Mouse (Mus musculus) heart, embryonic 12.5 days (tissue): ENCODE data around the gene Gm28635. TPM values are rescaled to one million over a fixed set of nuclear protein-coding genes. Genes with fewer than 3 reads are reported as not detected.

Experiments used
- ATAC-seq: fragments of 200-750 bp; cut with Nextera tagmentation; 2 replicates; pipeline ENCODE4 v1.8.0; 2017; ENCODE audit warnings: moderate TSS enrichment, moderate library complexity; ENCODE audit not compliant: insufficient number of reproducible peaks, low FRiP score
- H3K27ac ChIP-seq: fragments of 300-500 bp; sonication (generic); 2 replicates; pipeline ENCODE4 v1.5.1; 2016; ENCODE audit warnings: mild to moderate bottlenecking, moderate library complexity; ENCODE audit not compliant: poor library complexity, severe bottlenecking
- H3K27me3 ChIP-seq: fragments of 300-500 bp; sonication (generic); replicated peaks from 2 replicates; pipeline ENCODE4 v1.6.1; 2016; ENCODE audit warnings: mild to moderate bottlenecking, moderate library complexity
- H3K36me3 ChIP-seq: fragments of 300-500 bp; sonication (generic); 2 replicates; pipeline ENCODE4 v1.6.1; 2016; ENCODE audit warnings: mild to moderate bottlenecking, moderate library complexity
- H3K4me1 ChIP-seq: fragments of 300-500 bp; sonication (generic); replicated peaks from 2 replicates; pipeline ENCODE4 v1.6.1; 2016; ENCODE audit warnings: mild to moderate bottlenecking
- H3K4me2 ChIP-seq: fragments of 300-500 bp; sonication (generic); 2 replicates; pipeline ENCODE4 v1.6.1; 2016; ENCODE audit warnings: mild to moderate bottlenecking, moderate library complexity
- H3K4me3 ChIP-seq: fragments of 300-500 bp; sonication (generic); 2 replicates; pipeline ENCODE4 v1.5.1; 2016; ENCODE audit warnings: mild to moderate bottlenecking
- H3K9ac ChIP-seq: fragments of 300-500 bp; sonication (generic); 2 replicates; pipeline ENCODE4 v1.6.1; 2016; ENCODE audit warnings: mild to moderate bottlenecking, moderate library complexity
- H3K9me3 ChIP-seq: fragments of 300-500 bp; sonication (generic); replicated peaks from 2 replicates; pipeline ENCODE4 v1.6.1; 2016; ENCODE audit warnings: mild to moderate bottlenecking, moderate library complexity
- WGBS: fragments of 180-500 bp; shearing (Covaris S2); methylation state at CpG from one replicate; pipeline ENCODE4 v1.1.7; 2016; 5-methylcytosine and 5-hydroxymethylcytosine counted together
- polyA plus RNA-seq: library from polyadenylated mRNA; unstranded; fragments of >200 nt; fragmentation: Nextera tagmentation; extraction: Ambion mirVana; gene quantifications from 2 replicates; pipeline ENCODE4 v1.2.1, GENCODE M21; 2016

Gene Gm28635
- polyA plus RNA-seq, 1 experiment from 2014 or later: not detected

DNA sequence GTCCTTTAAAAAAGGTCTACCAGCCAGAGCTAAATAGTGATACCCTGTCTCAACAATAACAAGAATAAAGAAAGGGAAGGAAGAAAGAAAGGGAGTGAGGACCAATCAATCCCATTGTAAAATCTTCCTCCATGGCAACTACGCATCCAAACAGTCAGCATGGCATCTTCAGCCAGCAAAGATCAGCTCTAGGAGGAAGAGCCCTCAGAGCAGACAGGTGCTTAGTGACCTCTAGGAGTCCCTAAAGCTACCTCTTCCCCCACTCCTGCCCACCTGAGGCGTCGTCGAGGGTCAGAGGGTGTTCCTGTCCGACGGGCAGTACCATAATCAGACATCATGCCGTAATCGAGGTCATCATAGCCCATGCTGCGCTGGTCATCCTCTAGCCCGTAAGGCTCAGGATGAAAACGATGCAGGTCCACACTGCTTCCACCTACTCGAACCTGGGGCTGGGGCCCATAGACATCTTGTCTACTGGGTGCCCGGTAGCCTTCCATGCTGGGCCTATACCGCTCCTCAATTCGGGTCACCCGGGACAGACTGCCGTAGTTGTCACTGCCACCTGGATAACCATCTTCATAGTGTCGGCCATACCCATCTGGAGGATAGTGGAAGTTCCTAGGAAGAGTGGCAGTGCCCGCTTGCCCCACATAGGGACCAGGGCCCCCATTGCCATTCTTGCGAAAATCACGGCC, 58.0 kb downstream of the Gm28635 start:
- peak overlapping the region; percentile 47; the same call in 1 of the 2 replicates for H3K27ac ChIP-seq
- no peak for ATAC-seq
- H3K4me1 ChIP-seq: peaks cover 35% of the 10 kb centered on the region
- H3K9me3 ChIP-seq: no peaks in the 10 kb centered on the region
- 91% methylated on average over 21 of the region's 21 CpGs for WGBS
- H3K27me3 ChIP-seq: no peaks in the 10 kb centered on the region
- 0 out of 2 replicates have a peak overlapping the region, but pooled peaks have one; percentile 38 for H3K9ac ChIP-seq
- H3K4me3 ChIP-seq: no peak overlapping the region
- peaks cover 78% of the 10 kb centered on the region for H3K36me3 ChIP-seq
- no peak overlapping the region for H3K4me2 ChIP-seq

DNA sequence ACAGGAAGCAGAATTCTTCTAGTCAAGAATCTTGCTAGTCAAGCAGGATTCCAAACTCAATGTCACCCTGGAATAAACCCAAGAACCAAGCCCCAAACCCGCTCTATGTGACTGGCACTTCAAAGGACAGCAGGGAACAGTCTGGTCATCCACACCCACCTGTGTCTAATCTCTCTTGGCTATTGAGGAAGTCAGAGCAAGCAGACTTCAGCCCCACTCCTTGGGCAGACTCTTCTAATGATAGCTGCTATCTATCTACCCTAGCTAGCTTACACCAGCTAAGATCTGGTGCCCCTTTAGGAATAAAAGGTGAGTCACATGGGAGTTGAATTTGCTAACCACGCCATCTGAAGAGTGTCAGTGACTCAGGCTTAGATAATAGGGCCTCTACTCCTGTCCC, 58.9 kb downstream of the Gm28635 start:
- Histone ChIP-seq H3K27ac (peak overlapping the region; percentile 68), H3K9ac (no peak overlapping the region), H3K9me3 (no peaks in the 10 kb centered on the region), H3K36me3 (peaks cover 80% of the 10 kb centered on the region), H3K27me3 (no peaks in the 10 kb centered on the region), H3K4me1 (peaks cover 27% of the 10 kb centered on the region), H3K4me3 (no peak overlapping the region), H3K4me2 (no peak overlapping the region)
- 36% methylated on average over 2 of the region's 2 CpGs for WGBS
- no peak for ATAC-seq

DNA sequence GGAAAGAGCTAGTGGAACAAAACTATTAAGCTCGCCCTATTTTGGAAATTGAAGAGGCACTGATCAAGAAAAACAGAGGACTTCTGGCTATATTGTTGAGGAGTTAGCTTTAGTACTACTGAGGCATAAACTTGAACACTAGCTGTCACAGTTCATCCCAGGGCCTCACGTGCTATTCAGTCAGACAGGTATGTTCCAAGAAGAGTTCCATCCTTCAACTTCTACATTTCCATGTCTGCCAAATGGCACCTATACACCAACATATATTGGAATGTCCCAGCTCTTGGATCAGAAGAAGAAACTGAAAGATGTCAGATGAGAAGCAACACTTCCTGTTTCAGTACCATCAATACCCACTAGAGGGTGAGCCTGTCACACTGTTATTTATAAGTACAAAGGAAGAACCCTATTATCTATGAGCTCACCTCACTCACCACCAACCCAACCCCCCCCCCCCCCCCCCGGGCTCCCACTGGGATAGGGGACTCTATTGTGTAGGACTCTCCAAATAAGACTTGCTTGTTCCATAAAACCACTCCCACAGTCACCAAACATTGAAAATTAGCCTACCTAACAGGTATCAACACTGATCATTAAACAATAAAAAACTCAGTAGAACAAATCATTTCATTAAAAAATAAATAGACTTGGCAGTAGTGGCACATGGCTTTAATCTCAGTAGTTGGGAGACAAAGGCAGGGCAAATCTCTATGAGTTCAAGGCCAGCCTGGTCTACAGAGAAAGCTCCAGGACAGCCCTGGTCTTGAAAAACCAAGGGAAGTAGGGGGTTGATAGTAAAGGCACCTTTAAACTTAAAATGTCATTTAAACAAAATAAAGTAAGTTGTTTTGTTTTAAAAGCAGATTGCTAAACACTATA, 60.0 kb downstream of the Gm28635 start:
- WGBS: 66% methylated on average over 3 of the region's 3 CpGs
- H3K27ac ChIP-seq: no peak overlapping the region

DNA sequence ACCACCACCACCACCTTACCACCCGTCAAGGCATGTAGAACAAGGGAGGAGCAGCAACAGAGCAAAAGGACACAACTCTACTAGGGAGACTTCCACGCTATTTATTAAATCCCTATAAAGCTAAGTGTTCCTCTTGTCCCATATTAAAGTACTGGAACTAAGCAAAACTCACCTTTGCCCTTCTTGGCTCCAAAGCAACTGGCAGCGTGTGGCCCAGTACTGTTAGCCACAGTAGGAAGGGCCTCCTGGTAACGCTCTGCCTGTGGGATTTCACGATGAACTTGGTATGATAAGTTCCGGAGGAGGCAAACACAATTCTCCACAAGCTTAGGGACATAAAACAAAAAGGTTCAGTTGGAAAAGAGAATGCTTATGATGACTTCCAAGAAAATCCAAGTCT, 65.1 kb downstream of the Gm28635 start:
- Histone ChIP-seq H3K36me3 (peaks cover 89% of the 10 kb centered on the region), H3K27me3 (no peaks in the 10 kb centered on the region), H3K27ac (no peak overlapping the region), H3K4me3 (no peak overlapping the region), H3K9me3 (no peaks in the 10 kb centered on the region), H3K4me2 (no peak overlapping the region), H3K9ac (no peak overlapping the region), H3K4me1 (no peaks in the 10 kb centered on the region)
- no peak for ATAC-seq
- 86% methylated on average over 6 of the region's 6 CpGs for WGBS

More for the DNA sequence above, 60.0 kb downstream of the Gm28635 start:
- H3K27me3 ChIP-seq: no peaks in the 10 kb centered on the region
- H3K9ac ChIP-seq: no peak overlapping the region
- peak; percentile 60; the same call in 1 of the 2 replicates for ATAC-seq
- no peaks in the 10 kb centered on the region for H3K9me3 ChIP-seq
- no peak overlapping the region for H3K4me2 ChIP-seq
- no peak overlapping the region for H3K4me3 ChIP-seq
- peaks cover 83% of the 10 kb centered on the region for H3K36me3 ChIP-seq
- H3K4me1 ChIP-seq: peaks cover 19% of the 10 kb centered on the region

DNA sequence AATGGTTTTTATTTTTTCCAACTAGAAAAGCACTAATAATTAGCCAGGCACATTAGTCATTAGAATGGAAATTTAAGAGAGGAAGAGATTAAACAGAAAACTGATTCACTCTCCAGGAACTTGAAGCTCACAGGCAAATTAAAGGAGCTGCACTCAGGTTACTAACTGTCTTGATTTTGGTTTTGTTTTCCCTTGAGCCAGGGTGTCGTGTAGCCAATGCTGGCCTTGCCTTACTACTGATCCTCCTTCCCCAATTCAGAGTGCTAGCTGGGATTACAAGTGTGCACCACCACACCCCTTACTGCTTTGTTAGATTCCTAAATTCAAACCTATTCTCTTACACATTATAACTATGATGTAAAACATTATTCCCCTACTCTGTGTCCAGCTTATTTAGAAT, 70.0 kb downstream of the Gm28635 start:
- WGBS: 79% methylated on average over 1 of the region's 1 CpGs

DNA sequence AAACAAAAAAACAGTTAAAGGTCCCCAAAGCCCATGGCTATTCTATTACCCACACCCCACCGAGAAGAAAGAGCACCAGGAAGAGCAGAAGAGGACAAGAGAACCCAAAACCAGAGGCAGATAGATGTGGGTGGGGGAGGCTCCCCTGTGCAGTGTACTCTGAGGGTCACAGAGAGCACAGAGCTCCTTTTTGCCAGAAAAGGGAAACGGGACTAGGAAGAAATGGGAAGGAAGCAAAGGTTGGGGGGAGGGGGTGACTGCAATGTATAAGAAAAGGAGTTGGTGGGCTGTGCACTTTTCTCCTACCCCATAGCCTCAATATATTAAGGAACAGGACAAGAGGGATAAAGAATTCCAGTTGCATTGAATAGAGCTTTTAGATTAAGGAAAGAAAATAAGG, 76.9 kb downstream of the Gm28635 start:
- 75% methylated on average over 2 of the region's 2 CpGs for WGBS

More for the DNA sequence above, 70.0 kb downstream of the Gm28635 start:
- Histone ChIP-seq H3K9me3 (no peaks in the 10 kb centered on the region), H3K4me3 (no peak overlapping the region), H3K4me2 (no peak overlapping the region), H3K27ac (no peak overlapping the region), H3K27me3 (no peaks in the 10 kb centered on the region), H3K9ac (no peak overlapping the region), H3K4me1 (no peaks in the 10 kb centered on the region), H3K36me3 (peaks cover 84% of the 10 kb centered on the region)
- ATAC-seq: no peak

DNA sequence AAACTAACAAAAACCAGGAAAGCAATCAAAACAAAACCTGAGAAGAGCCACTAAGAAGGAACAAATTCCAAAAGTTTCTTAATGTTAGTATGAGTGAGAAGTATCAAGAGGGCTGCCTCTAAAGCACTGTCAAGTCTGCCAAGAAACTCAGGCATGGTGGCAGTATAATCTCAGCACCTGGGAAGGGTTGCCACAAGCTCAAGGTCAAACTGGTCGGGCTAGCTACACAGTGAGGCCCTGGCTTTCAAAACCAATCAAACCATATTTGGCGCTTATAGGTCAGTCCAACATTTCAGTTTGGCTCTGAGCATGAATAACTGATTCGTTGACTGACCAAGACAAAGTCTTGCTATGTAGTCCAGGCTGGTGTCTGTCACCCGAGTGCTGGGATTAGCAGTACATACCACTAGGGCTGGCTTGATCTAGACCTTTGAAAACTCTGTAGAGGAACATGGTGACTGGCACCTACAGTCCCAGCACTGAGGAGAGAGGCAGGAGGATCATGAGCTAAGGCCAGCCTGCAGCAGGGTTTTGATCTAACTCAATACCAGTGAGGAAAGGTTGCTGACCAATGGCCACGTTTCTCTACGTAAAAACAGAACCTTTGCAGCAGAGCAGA, 78.5 kb downstream of the Gm28635 start:
- H3K4me3 ChIP-seq: no peak overlapping the region
- peak overlapping the region; percentile 51; the same call in 1 of the 2 replicates for H3K27ac ChIP-seq
- H3K4me1 ChIP-seq: peaks cover 8% of the 10 kb centered on the region
- no peak overlapping the region for H3K4me2 ChIP-seq
- H3K9ac ChIP-seq: no peak overlapping the region
- WGBS: 84% methylated on average over 6 of the region's 6 CpGs
- no peaks in the 10 kb centered on the region for H3K27me3 ChIP-seq
- H3K9me3 ChIP-seq: no peaks in the 10 kb centered on the region
- no peak for ATAC-seq
- H3K36me3 ChIP-seq: peaks cover 68% of the 10 kb centered on the region

More for the DNA sequence above, 76.9 kb downstream of the Gm28635 start:
- H3K36me3 ChIP-seq: peaks cover 76% of the 10 kb centered on the region
- no peak for ATAC-seq
- no peak overlapping the region for H3K4me3 ChIP-seq
- H3K9me3 ChIP-seq: no peaks in the 10 kb centered on the region
- H3K9ac ChIP-seq: no peak overlapping the region
- peaks cover 4% of the 10 kb centered on the region for H3K4me1 ChIP-seq
- no peak overlapping the region for H3K4me2 ChIP-seq
- no peak overlapping the region for H3K27ac ChIP-seq
- H3K27me3 ChIP-seq: no peaks in the 10 kb centered on the region

DNA sequence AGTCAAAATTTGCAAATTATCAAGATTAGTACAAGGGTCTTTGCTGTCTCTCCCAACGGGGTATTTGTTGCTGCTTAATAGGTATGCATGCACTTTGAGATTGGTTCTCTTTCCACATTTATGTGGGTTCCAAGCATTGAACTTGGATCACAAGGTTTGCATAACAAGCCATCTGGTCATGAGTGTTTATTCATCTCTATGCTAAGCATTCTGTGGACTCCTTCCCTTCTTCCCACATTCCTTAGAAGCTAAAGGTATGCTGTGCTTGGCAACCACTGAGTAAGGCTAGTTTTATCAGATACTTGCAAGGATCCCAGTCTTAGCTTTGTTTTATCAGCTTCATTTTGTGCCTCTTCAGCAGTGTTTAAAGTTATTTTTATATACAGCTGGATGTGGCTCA, 80.7 kb downstream of the Gm28635 start:
- H3K9me3 ChIP-seq: no peaks in the 10 kb centered on the region
- 91% methylated on average over 1 of the region's 1 CpGs for WGBS

DNA sequence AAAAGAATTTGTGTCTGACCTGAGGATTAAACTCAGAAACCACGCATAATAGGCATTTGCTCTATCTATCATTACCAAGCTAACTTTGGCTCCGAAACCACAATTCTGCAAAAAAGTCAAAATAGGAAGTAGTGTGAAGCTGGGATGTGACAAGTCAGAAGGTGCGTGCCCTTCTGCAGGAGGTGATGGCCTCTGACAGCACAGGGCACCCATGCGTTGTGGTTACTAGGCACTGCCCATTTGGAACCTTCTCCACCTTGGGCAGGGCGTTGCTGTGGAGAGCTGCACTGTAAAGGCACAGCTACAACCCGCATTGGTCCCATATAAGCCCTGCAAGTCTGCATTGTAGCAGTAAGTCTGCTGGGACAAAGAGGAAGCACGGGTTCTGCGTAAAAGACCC, 85.0 kb downstream of the Gm28635 start:
- no peak overlapping the region for H3K27ac ChIP-seq
- 0 out of 2 replicates have a peak, but pooled peaks cover 3% of the 10 kb centered on the region for H3K4me1 ChIP-seq
- no peak for ATAC-seq
- H3K4me3 ChIP-seq: no peak overlapping the region
- no peak overlapping the region for H3K4me2 ChIP-seq
- WGBS: 92% methylated on average over 8 of the region's 8 CpGs
- H3K9me3 ChIP-seq: peaks cover 14% of the 10 kb centered on the region
- peaks cover 47% of the 10 kb centered on the region for H3K36me3 ChIP-seq
- H3K9ac ChIP-seq: no peak overlapping the region
- H3K27me3 ChIP-seq: no peaks in the 10 kb centered on the region

More for the DNA sequence above, 80.7 kb downstream of the Gm28635 start:
- Histone ChIP-seq H3K27ac (no peak overlapping the region), H3K4me2 (no peak overlapping the region), H3K27me3 (no peaks in the 10 kb centered on the region), H3K4me3 (no peak overlapping the region), H3K36me3 (peaks cover 62% of the 10 kb centered on the region), H3K9ac (no peak overlapping the region), H3K4me1 (peaks cover 8% of the 10 kb centered on the region)
- no peak for ATAC-seq

DNA sequence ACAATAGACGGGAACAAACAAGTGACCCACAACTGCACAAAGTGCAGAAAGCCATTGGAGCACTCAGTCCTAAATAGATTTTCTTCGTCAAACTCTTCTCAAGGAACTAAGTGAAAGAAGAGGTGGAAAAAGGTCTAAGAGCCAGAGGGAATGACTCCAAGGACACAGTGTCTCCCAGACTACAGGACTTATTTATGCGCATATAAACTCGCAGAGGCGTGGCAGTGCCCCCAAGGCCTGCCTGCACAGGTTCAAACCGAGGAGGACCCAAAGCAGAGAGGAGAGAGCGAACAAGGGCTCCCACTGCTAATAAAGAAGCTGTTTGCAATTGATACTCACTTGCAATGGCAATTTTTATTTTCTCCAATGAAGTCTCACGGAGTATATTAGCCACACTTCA, 92.1 kb downstream of the Gm28635 start:
- WGBS: 92% methylated on average over 8 of the region's 8 CpGs
- Histone ChIP-seq H3K9ac (no peak overlapping the region), H3K36me3 (peaks cover 28% of the 10 kb centered on the region), H3K27me3 (no peaks in the 10 kb centered on the region), H3K9me3 (peaks cover 14% of the 10 kb centered on the region), H3K4me2 (no peak overlapping the region), H3K27ac (no peak overlapping the region), H3K4me3 (no peak overlapping the region), H3K4me1 (no peaks in the 10 kb centered on the region)
- ATAC-seq: no peak

DNA sequence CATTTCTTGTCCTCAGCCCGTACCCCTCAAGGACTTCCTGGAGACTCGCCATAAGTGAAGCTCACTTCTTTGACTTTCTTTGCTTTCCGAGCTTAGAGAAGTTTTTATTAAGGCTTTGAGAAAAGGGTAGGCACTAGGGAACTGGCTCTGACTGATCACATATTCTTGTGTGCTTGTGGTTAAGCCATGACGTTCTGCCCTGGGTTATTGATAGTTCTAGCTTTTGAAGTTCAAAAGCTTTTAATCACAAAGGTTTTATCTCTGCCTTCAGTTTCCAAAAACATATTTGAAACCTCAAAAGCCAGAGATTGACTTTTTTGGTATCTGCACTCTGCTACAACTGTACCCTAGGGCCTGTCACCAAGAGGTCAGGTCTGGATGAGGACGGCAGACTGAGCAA, 95.6 kb downstream of the Gm28635 start:
- Histone ChIP-seq H3K27ac (no peak overlapping the region), H3K9me3 (peaks cover 6% of the 10 kb centered on the region; the same call in 1 of the 2 replicates), H3K36me3 (peaks cover 22% of the 10 kb centered on the region), H3K9ac (no peak overlapping the region), H3K4me3 (no peak overlapping the region), H3K27me3 (no peaks in the 10 kb centered on the region), H3K4me2 (no peak overlapping the region), H3K4me1 (no peaks in the 10 kb centered on the region)
- 72% methylated on average over 5 of the region's 5 CpGs for WGBS
- no peak for ATAC-seq
